Mouse (Mus musculus) CH12.LX (cell line): ENCODE data around the gene Cd209f. TPM values are rescaled to one million over a fixed set of nuclear protein-coding genes. Genes with fewer than 3 reads are reported as not detected.

ENCODE experiments used
- DNase-seq: peaks from one replicate; pipeline ENCODE4 v3.0.0-alpha.2; 2013; ENCODE audit errors: extremely low read depth
- H3K27ac ChIP-seq: 2 replicates; pipeline ENCODE4 v1.5.1; 2012; ENCODE audit warnings: low read depth, mild to moderate bottlenecking, control low read depth, moderate library complexity; ENCODE audit not compliant: insufficient read depth
- H3K27me3 ChIP-seq: replicated peaks from 2 replicates; pipeline ENCODE3; 2012; ENCODE audit warnings: inconsistent platforms
- H3K36me3 ChIP-seq, 2 experiments: replicated peaks in 1 of 2; 2 replicates each; pipeline versions ENCODE3 to v1.6.1; 2012; ENCODE audit warnings: inconsistent platforms in 1 of 2, low read length in 1 of 2, mild to moderate bottlenecking in 1 of 2, mixed read lengths in 1 of 2, moderate library complexity in 1 of 2; ENCODE audit not compliant: control insufficient read depth in 1 of 2, insufficient read depth in 1 of 2
- H3K4me1 ChIP-seq, 2 experiments: 2 replicates each; pipeline ENCODE4 v1.6.1; 2012; ENCODE audit warnings: inconsistent platforms in 1 of 2, moderate library complexity in 1 of 2; ENCODE audit not compliant: insufficient read depth in 2 of 2, control insufficient read depth in 1 of 2
- H3K4me2 ChIP-seq: 2 replicates; pipeline ENCODE4 v1.6.1; 2012; ENCODE audit warnings: low read depth, mild to moderate bottlenecking, control low read depth; ENCODE audit not compliant: poor library complexity, insufficient read depth, severe bottlenecking
- H3K4me3 ChIP-seq, 3 experiments: fragments of 150-350 bp in 1 of 3; sonication (generic) in 1 of 3; replicated peaks in 1 of 3; 2 replicates each; pipeline versions ENCODE3 to v1.5.1; 2011 to 2012; ENCODE audit warnings: low read depth in 2 of 3, low read length in 2 of 3, mild to moderate bottlenecking in 2 of 3, moderate library complexity in 2 of 3, control low read depth in 1 of 3, improper control_type of control experiment in 1 of 3, inconsistent platforms in 1 of 3, mixed read lengths in 1 of 3; ENCODE audit not compliant: poor library complexity in 1 of 3
- H3K79me2 ChIP-seq: replicated peaks from 2 replicates; pipeline ENCODE4 v1.6.1; 2012; ENCODE audit warnings: mild to moderate bottlenecking, moderate library complexity; ENCODE audit not compliant: control insufficient read depth, poor library complexity, insufficient read depth, severe bottlenecking; ENCODE audit errors: extremely low read depth
- H3K9ac ChIP-seq: 2 replicates; pipeline ENCODE4 v1.6.1; 2012; ENCODE audit warnings: low read depth, mild to moderate bottlenecking, control low read depth, moderate library complexity; ENCODE audit not compliant: insufficient read depth
- H3K9me3 ChIP-seq: replicated peaks from 2 replicates; pipeline ENCODE3; 2012; ENCODE audit warnings: low read length, inconsistent platforms, mixed read lengths
- CTCF ChIP-seq, 2 experiments: IDR thresholded peaks in 1 of 2; conservative IDR thresholded peaks in 1 of 2; 2 replicates each; pipeline ENCODE4 v1.5.1; 2011 to 2012; ENCODE audit warnings: low read depth in 2 of 2, low read length in 2 of 2, improper control_type of control experiment in 1 of 2, inconsistent platforms in 1 of 2, mild to moderate bottlenecking in 1 of 2, moderate library complexity in 1 of 2
- JUN ChIP-seq: IDR thresholded peaks from 2 replicates; pipeline ENCODE4 v1.6.1; 2011; ENCODE audit warnings: low read depth, mild to moderate bottlenecking, low read length, improper control_type of control experiment, moderate library complexity; ENCODE audit not compliant: insufficient read depth
- JUND ChIP-seq: conservative IDR thresholded peaks from 2 replicates; pipeline ENCODE4 v1.6.1; 2011; ENCODE audit warnings: low read depth, low read length, improper control_type of control experiment
- MAFK ChIP-seq: IDR thresholded peaks from 2 replicates; pipeline ENCODE4 v1.6.1; 2011; ENCODE audit warnings: low read length, improper control_type of control experiment; ENCODE audit not compliant: insufficient replicate concordance
- MAX ChIP-seq: IDR thresholded peaks from 2 replicates; pipeline ENCODE4 v1.6.1; 2011; ENCODE audit warnings: low read length, improper control_type of control experiment
- MEF2A ChIP-seq: IDR thresholded peaks from 2 replicates; pipeline ENCODE4 v1.6.1; 2014; ENCODE audit warnings: low read depth, mild to moderate bottlenecking, inconsistent platforms, low read length, improper control_type of control experiment, borderline replicate concordance
- NELFE ChIP-seq: IDR thresholded peaks from 2 replicates; pipeline ENCODE4 v1.6.1; 2011; ENCODE audit warnings: low read depth, low read length, improper control_type of control experiment
- RAD21 ChIP-seq: IDR thresholded peaks from 2 replicates; pipeline ENCODE4 v1.6.1; 2011; ENCODE audit warnings: low read depth, mild to moderate bottlenecking, low read length, improper control_type of control experiment, moderate library complexity
- SMC3 ChIP-seq: IDR thresholded peaks from 2 replicates; pipeline ENCODE4 v1.6.1; 2011; ENCODE audit warnings: low read depth, low read length, improper control_type of control experiment
- ZC3H11A ChIP-seq: IDR thresholded peaks from 2 replicates; pipeline ENCODE4 v1.6.1; 2012; ENCODE audit warnings: low read depth, mild to moderate bottlenecking, inconsistent platforms, low read length, improper control_type of control experiment
- ZMIZ1 ChIP-seq: IDR thresholded peaks from 2 replicates; pipeline ENCODE4 v1.6.1; 2012; ENCODE audit warnings: low read depth, mild to moderate bottlenecking, inconsistent platforms, low read length, improper control_type of control experiment
- dilution Hi-C: fragments of 300-500 bp; cut with MboI; formaldehyde crosslinking; loops from 2 replicates; pipeline ENCODE4 v1.14.3; 2020; ENCODE audit warnings: low sequenced_read_pairs; ENCODE audit not compliant: extremely low pct_unique_long_range_greater_than_20kb, extremely low pct_ligation_motif_present
- in situ Hi-C: fragments of 300-500 bp; cut with MboI; formaldehyde crosslinking; loops from 3 replicates; pipeline ENCODE4 v1.14.3; 2019; ENCODE audit warnings: low sequenced_read_pairs, low pct_ligation_motif_present, low pct_unique_long_range_greater_than_20kb, mixed read lengths
- polyA plus RNA-seq: library from polyadenylated mRNA; unstranded; fragments of >175 nt; gene quantifications from 2 replicates; pipeline ENCODE4 v1.2.1, GENCODE M21; 2012; ENCODE audit warnings: low read depth; ENCODE audit not compliant: insufficient read length
- total RNA-seq, 2 experiments: library from RNA; depleted of rRNA; stranded (reverse); fragments of 300-350 nt in 1 of 2; fragments of >200 nt in 1 of 2; gene quantifications; 2 replicates each; pipeline ENCODE4 v1.2.3; 2012 to 2014

Cd209f gene
- total and polyA plus RNA-seq, 3 experiments = not detected

DNA sequence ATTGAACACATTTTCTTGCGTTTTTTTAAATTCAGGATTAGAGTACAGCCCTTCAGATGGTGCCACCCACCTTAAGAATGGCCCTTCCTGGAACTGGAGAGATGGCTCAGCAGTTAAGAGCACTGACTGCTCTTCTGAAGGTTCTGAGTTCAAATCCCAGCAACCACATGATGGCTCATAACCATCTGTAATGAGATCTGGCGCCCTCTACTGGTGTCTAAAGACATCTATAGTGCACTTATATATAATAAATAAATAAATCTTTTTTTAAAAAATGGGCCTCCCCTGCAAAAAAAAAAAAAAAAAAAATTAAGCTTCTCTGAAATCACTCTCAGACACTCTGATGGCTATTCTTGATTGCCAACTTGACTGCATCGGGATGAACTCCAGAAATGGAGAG, 36.1 kb upstream of the Cd209f start:
- H3K27me3 ChIP-seq = peaks cover 54% of the 10 kb centered on the region

DNA sequence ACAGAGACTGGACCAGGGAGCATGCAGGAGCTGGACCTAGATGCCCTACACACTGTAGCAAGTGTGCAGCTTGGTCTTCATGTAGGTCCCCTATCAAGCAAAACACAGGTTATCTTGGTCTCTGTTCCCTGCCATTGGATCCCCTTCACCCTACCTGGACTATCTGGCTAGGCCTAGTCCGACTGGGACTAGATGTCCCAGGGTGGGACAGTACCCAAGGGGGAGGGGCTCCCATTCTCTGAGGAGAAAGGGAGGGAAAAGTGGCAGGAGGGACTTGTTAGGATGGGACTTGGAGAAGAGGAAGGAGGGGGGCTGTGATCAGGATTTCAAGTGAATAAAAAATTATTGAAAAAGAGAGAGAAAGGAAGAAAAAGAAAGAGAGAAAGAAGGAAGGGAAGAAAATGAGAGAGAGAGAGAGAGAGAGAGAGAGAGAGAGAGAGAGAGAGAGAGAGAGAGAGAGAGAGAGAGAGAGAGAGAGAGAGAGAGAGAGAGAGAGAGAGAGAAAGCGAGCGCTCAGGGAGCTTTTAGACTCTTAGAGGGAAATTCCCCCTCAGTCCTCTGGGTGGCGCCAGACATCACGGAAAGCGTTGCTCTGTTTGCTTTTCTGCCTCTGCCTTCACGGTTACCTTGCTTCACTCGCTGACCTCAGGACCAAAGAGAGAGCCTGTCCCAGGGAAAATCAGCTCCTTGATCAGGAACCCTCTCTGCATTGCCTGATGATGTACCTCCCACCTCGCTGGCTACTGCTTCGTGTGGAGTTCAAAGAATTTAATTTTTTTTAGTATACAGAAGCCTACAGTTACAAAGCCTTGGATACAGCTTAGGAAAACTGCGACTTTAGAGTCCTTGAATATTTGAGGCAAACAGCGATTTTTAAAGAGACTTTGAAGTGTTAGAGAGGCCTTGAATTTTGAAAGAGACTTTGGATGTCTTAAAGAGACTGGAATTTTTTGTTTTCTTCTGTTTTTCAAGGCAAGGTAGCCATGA, 34.3 kb upstream of the Cd209f start:
- H3K27me3 ChIP-seq = peaks cover 48% of the 10 kb centered on the region
- dilution Hi-C loops = no loop called here
- H3K4me3 ChIP-seq = no peak overlapping the region
- no peak overlapping the region for H3K9ac ChIP-seq
- no peak for TF ChIP-seq ZMIZ1
- peak; percentile 88 for TF ChIP-seq RAD21
- TF ChIP-seq CTCF (conservative IDR thresholded peaks at IDR 0.05 in 1 of 2, IDR thresholded peaks at IDR 0.05 in 1 of 2; ENCODE audit: low read depth in 2 of 2, low read length in 2 of 2) = peak; percentile 62 to 89
- 0 out of 2 replicates have a peak, but pooled peaks have one; percentile 34 for TF ChIP-seq JUND
- TF ChIP-seq ZC3H11A = peak; percentile 39; the same call in 1 of the 2 replicates
- TF ChIP-seq MAX = no peak
- peak; percentile 80 for TF ChIP-seq SMC3
- peaks cover 2% of the 10 kb centered on the region for H3K9me3 ChIP-seq
- peaks cover 0 to 2% of the 10 kb centered on the region in 2 experiments; a peak in 1 of 4 replicates for H3K4me1 ChIP-seq
- peak; percentile 73 for DNase-seq
- H3K79me2 ChIP-seq = no peaks in the 10 kb centered on the region
- no peaks in the 10 kb centered on the region for H3K36me3 ChIP-seq
- peak overlapping the region; percentile 81 for H3K4me2 ChIP-seq
- in situ Hi-C loops = loop anchor here (10.0 to 25.0 kb wide), 2 partner anchors 225 to 428 kb away; partner anchors contain the start of gene Clec4g
- no peak overlapping the region for H3K27ac ChIP-seq

More for the DNA sequence above, 36.1 kb upstream of the Cd209f start:
- Histone ChIP-seq H3K36me3 (no peaks in the 10 kb centered on the region), H3K4me3 (no peak overlapping the region), H3K9me3 (peaks cover 2% of the 10 kb centered on the region)
- DNase-seq = peak; percentile 19
- dilution Hi-C loops = no loop called here
- TF ChIP-seq MEF2A = no peak
- TF ChIP-seq MAFK = no peak
- no peak for TF ChIP-seq JUN
- TF ChIP-seq CTCF (conservative IDR thresholded peaks at IDR 0.05 in 1 of 2, IDR thresholded peaks at IDR 0.05 in 1 of 2; ENCODE audit: low read depth in 2 of 2, low read length in 2 of 2) = peak; percentile 27 to 28; a peak in 2 of 4 replicates
- no peak for TF ChIP-seq NELFE
- TF ChIP-seq, all 38 proteins: peak for 1
- H3K9ac ChIP-seq = no peak overlapping the region
- no peak overlapping the region for H3K4me2 ChIP-seq
- peaks cover 0 to 2% of the 10 kb centered on the region in 2 experiments; a peak in 1 of 4 replicates for H3K4me1 ChIP-seq
- in situ Hi-C loops = loop anchor here (10.0 to 25.0 kb wide), 2 partner anchors 223 to 429 kb away; partner anchors contain the start of gene Clec4g
- H3K27ac ChIP-seq = no peak overlapping the region
- H3K79me2 ChIP-seq = no peaks in the 10 kb centered on the region
